Mouse (Mus musculus): ENCODE measurements around the gene Gm21985. TPM values are rescaled to one million over a fixed set of nuclear protein-coding genes. Genes with fewer than 3 reads are reported as not detected.

The Gm21985 gene
- polyA plus RNA-seq, 2 experiments from 2014 or later = not detected

Other genes with a start within 250 kb of the Gm21985 start
- gene Olfr1311, start 241.9 kb upstream of the Gm21985 start, polyA plus RNA-seq (2017; shearing (Covaris generic)) = not detected
- under 1 TPM in 1 of 2 experiments, not detected in 1; 0.08 TPM for gene Olfr1312, start 216.1 kb upstream of the Gm21985 start, polyA plus RNA-seq (2017; shearing (Covaris generic))
- not detected for gene Olfr1313, start 188.5 kb upstream of the Gm21985 start, polyA plus RNA-seq (2017; shearing (Covaris generic))
- not detected for gene Olfr1314, start 169.5 kb upstream of the Gm21985 start, polyA plus RNA-seq (2017; shearing (Covaris generic))
- not detected for gene Olfr1315-ps1, start 150.9 kb upstream of the Gm21985 start, polyA plus RNA-seq (2017; shearing (Covaris generic))
- not detected for gene Olfr1316, start 131.3 kb upstream of the Gm21985 start, polyA plus RNA-seq (2017; shearing (Covaris generic))
- gene Olfr1317, start 126.0 kb upstream of the Gm21985 start, polyA plus RNA-seq (2017; shearing (Covaris generic)) = not detected
- not detected for gene Olfr1318, start 112.1 kb upstream of the Gm21985 start, polyA plus RNA-seq (2017; shearing (Covaris generic))
- 10 to 100 TPM; 23.6 to 39.7 TPM for gene Lpcat4, start 26.8 kb upstream of the Gm21985 start, polyA plus RNA-seq (2017; shearing (Covaris generic))
- not detected for gene Nutm1, start 7.0 kb upstream of the Gm21985 start, polyA plus RNA-seq (2017; shearing (Covaris generic))
- gene Nop10, start 4.4 kb upstream of the Gm21985 start, polyA plus RNA-seq (2017; shearing (Covaris generic)) = 100 to 1,000 TPM; 153 to 229 TPM
- 10 to 100 TPM; 51.7 to 61.2 TPM for gene Slc12a6, start 489 bp upstream of the Gm21985 start, polyA plus RNA-seq (2017; shearing (Covaris generic))
- gene Emc4, start 101.7 kb downstream of the Gm21985 start, polyA plus RNA-seq (2017; shearing (Covaris generic)) = 10 to 100 TPM; 67.0 to 76.1 TPM
- gene Katnbl1, start 112.9 kb downstream of the Gm21985 start, polyA plus RNA-seq (2017; shearing (Covaris generic)) = 10 to 100 TPM; 21.1 to 23.5 TPM
- gene Emc7, start 188.7 kb downstream of the Gm21985 start, polyA plus RNA-seq (2017; shearing (Covaris generic)) = 10 to 100 TPM; 12.9 to 14.8 TPM
- not detected for gene Chrm5, start 214.5 kb downstream of the Gm21985 start, polyA plus RNA-seq (2017; shearing (Covaris generic))
- 10 to 100 TPM; 20.9 to 23.4 TPM for gene Aven, start 226.7 kb downstream of the Gm21985 start, polyA plus RNA-seq (2017; shearing (Covaris generic))

Data from CD4-positive, CD25-positive, alpha-beta regulatory T cell, adult 4 months (primary cell).